Mouse (Mus musculus): Measurements from ENCODE around the gene Rnf227.

DNA sequence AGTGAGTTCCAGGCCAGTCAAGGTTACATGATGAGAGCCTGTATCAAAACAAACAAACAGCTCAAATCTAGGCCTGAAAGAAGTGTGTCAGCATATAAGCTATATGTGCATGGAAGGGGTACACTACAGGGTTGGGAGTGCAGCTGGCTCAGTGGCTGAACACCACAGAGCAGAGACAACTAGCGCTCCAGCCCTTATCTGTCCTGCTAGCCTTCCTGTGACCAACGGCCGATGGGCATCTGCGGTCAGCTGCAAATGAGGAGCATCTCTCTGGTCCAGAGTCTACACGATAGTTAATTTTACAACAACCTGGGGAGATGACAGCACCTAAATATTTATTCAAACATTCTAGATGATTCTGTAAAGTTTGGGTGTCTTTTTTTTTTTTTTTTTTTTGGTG, 49.1 kb upstream of the Rnf227 start:
- no peak for TF ChIP-seq GATA1 (IDR thresholded peaks at IDR 0.05; ENCODE audit: borderline replicate concordance, low read length)
- no peak for TF ChIP-seq FLI1 (IDR thresholded peaks at IDR 0.05; ENCODE audit: low read length)

All from megakaryocyte, embryonic 14.5 days (primary cell).